ENCODE assay signal across 9 mouse cellular contexts in the genomic region with DNA sequence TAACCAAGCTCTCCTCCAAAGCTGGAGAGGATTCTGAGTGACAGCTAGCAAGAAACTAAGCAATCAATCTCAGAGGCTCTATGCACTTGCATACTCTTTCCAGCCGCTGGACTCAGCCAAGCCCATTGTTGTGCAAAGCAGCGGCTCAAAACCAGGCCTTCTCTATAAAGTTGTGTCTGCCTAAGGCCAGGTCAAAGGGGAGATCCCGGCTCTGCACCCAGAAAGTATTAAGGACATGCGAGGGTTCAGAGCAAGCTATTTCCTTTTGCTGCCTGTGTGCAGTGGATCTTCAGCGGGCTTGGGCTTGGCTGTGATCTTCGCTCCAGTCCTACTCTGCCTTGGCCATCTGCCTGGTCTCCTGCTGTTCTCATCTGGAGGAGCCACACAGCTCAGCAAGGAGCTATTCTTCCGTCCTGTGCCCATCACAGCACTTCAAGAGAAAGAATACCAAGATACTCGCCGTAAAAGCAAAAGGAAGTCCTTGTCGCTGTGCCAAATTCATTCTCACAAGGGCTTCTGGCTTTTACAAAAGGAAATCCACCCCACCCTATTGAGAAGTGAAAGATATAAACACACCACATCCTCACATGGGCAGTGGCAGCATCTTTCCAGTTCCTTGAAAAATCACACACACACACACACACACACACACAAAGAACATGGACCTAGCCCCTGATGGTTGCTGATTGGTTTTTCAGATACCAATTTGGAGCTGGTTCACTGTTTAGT.
DNase-seq lines count a peak whose midpoint lies in the region; ATAC-seq and TF ChIP-seq lines count a peak whose summit lies in the region.
"Had no signal": no experiment of that assay in that cellular context is flagged by ENCODE, and none has a peak within 500 bp of the region (broad histone marks: within the 10 kb centered on the region; RNA-seq: fewer than 3 reads in every experiment).

No protein-coding gene starts in this region.

- DNase-seq in MEL (ENCODE audit: low read depth, low spot score) (peak; percentile 34), liver (no peak)
- peak; percentile 51 to 65 for DNase-seq in adrenal gland, postnatal 36 days
- DNase-seq in forebrain, embryonic 14.5 days (ENCODE audit: low spot score), result peak; percentile 76
- DNase-seq in heart, postnatal 0 days (ENCODE audit: low spot score), result peak; percentile 33
- peak; percentile 79 to 85 for DNase-seq in kidney, postnatal 25 days
- DNase-seq in mesoderm, embryonic 11.5 days (ENCODE audit: low read depth, low spot score), result peak; percentile 43

- WGBS in forebrain, embryonic 14.5 days, result 1% methylated on average over 10 of the region's 10 CpGs
- 10% methylated on average over 10 of the region's 10 CpGs for WGBS in heart, postnatal 0 days
- WGBS in stomach, embryonic 15.5 days, result 22% methylated on average over 10 of the region's 10 CpGs

- TF ChIP-seq EP300 in MEL (IDR thresholded peaks at IDR 0.05; ENCODE audit: low read depth in 1 of 2, low read length in 2 of 2), result no peak
- no peak for TF ChIP-seq EP300 in heart, postnatal 0 days (IDR thresholded peaks at IDR 0.05; ENCODE audit: low read depth)

- H3K9me3 ChIP-seq in MEL (replicated peaks; ENCODE audit: insufficient read depth, low read length), result no peaks in the 10 kb centered on the region
- no peaks in the 10 kb centered on the region for H3K9me3 ChIP-seq in forebrain, embryonic 14.5 days (replicated peaks; ENCODE audit: control insufficient read depth, low read length)
- no peaks in the 10 kb centered on the region for H3K9me3 ChIP-seq in heart, postnatal 0 days (replicated peaks; ENCODE audit: control insufficient read depth, low read length)
- no peaks in the 10 kb centered on the region for H3K9me3 ChIP-seq in stomach, embryonic 15.5 days

- TF ChIP-seq CTCF in MEL (IDR thresholded peaks at IDR 0.05 in 2 of 3, conservative IDR thresholded peaks at IDR 0.05 in 1 of 3; ENCODE audit: control insufficient read depth in 1 of 3, insufficient read depth in 1 of 3, low read depth in 2 of 3, low read length in 3 of 3, poor library complexity in 1 of 3, severe bottlenecking in 1 of 3), result no peak
- TF ChIP-seq CTCF in heart, postnatal 0 days (IDR thresholded peaks at IDR 0.05; ENCODE audit: low read depth), result no peak

- H3K4me2 ChIP-seq in forebrain, embryonic 14.5 days (ENCODE audit: low read length), result peak overlapping the region; percentile 29
- peak overlapping the region; percentile 43 for H3K4me2 ChIP-seq in heart, postnatal 0 days (ENCODE audit: low read depth, low read length)
- H3K4me2 ChIP-seq in stomach, embryonic 15.5 days, result peak overlapping the region; percentile 17; the same call in 1 of the 2 replicates

- peaks cover 0 to 5% of the 10 kb centered on the region in 2 experiments; a peak in 2 of 4 replicates for H3K36me3 ChIP-seq in MEL (ENCODE audit: control insufficient read depth in 1 of 2, insufficient read depth in 2 of 2, low read length in 2 of 2)
- no peaks in the 10 kb centered on the region for H3K36me3 ChIP-seq in forebrain, embryonic 14.5 days (ENCODE audit: control insufficient read depth, insufficient read depth, low read length)
- no peaks in the 10 kb centered on the region for H3K36me3 ChIP-seq in heart, postnatal 0 days (replicated peaks; ENCODE audit: control insufficient read depth, insufficient read depth, low read length)
- H3K36me3 ChIP-seq in stomach, embryonic 15.5 days, result no peaks in the 10 kb centered on the region

- no peak for TF ChIP-seq POLR2A in MEL (IDR thresholded peaks at IDR 0.05; ENCODE audit: control insufficient read depth in 1 of 2, insufficient read depth in 1 of 2, low read depth in 1 of 2, low read length in 2 of 2, poor library complexity in 1 of 2)

- H3K9ac ChIP-seq in MEL (ENCODE audit: control insufficient read depth, low read depth, low read length, poor library complexity, severe bottlenecking), result no peak overlapping the region
- H3K9ac ChIP-seq in forebrain, embryonic 14.5 days (ENCODE audit: low read length), result no peak overlapping the region
- H3K9ac ChIP-seq in heart, postnatal 0 days (replicated peaks; ENCODE audit: low read depth, low read length), result no peak overlapping the region
- no peak overlapping the region for H3K9ac ChIP-seq in stomach, embryonic 15.5 days

- no peaks in the 10 kb centered on the region for H3K79me2 ChIP-seq in MEL (ENCODE audit: control insufficient read depth, insufficient read depth, low read length, poor library complexity)

- H3K27ac ChIP-seq in MEL (ENCODE audit: control insufficient read depth, low read depth, low read length), result no peak overlapping the region
- peak overlapping the region; percentile 3; the same call in 1 of the 2 replicates for H3K27ac ChIP-seq in forebrain, embryonic 14.5 days (ENCODE audit: low read depth, low read length)
- peak overlapping the region; percentile 36; the same call in 1 of the 2 replicates for H3K27ac ChIP-seq in heart, postnatal 0 days (ENCODE audit: low read depth)
- H3K27ac ChIP-seq in stomach, embryonic 15.5 days, result peak overlapping the region; percentile 74; the same call in 1 of the 2 replicates
- H3K27ac ChIP-seq: macrophage had no signal

- ATAC-seq in forebrain, embryonic 14.5 days, result peak; percentile 88
- ATAC-seq in heart, postnatal 0 days (ENCODE audit: insufficient read depth, low read depth), result peak; percentile 78
- peak; percentile 56; the same call in 1 of the 2 replicates for ATAC-seq in stomach, embryonic 15.5 days (ENCODE audit: insufficient read depth, low FRiP score, low read depth)

- no peak overlapping the region for H3K4me3 ChIP-seq in MEL (ENCODE audit: control insufficient read depth in 1 of 2, insufficient read depth in 1 of 2, low read depth in 2 of 2, low read length in 2 of 2)
- H3K4me3 ChIP-seq in forebrain, embryonic 14.5 days (ENCODE audit: low read depth, low read length), result no peak overlapping the region
- H3K4me3 ChIP-seq in heart, postnatal 0 days (ENCODE audit: low read depth, low read length), result 0 out of 2 replicates have a peak overlapping the region, but pooled peaks have one; percentile 15
- H3K4me3 ChIP-seq in stomach, embryonic 15.5 days (replicated peaks), result no peak overlapping the region

- no peak for TF ChIP-seq RAD21 in MEL (IDR thresholded peaks at IDR 0.05; ENCODE audit: low read depth, low read length)

- no peaks in the 10 kb centered on the region for H3K27me3 ChIP-seq in MEL (ENCODE audit: control insufficient read depth in 1 of 2, insufficient read depth in 2 of 2, low read length in 2 of 2)
- no peaks in the 10 kb centered on the region for H3K27me3 ChIP-seq in forebrain, embryonic 14.5 days (replicated peaks; ENCODE audit: control insufficient read depth, insufficient read depth, low read length)
- no peaks in the 10 kb centered on the region for H3K27me3 ChIP-seq in heart, postnatal 0 days (ENCODE audit: control insufficient read depth, insufficient read depth, low read length)
- H3K27me3 ChIP-seq in stomach, embryonic 15.5 days (replicated peaks), result no peaks in the 10 kb centered on the region

- peaks cover 3 to 14% of the 10 kb centered on the region in 2 experiments for H3K4me1 ChIP-seq in MEL (ENCODE audit: control insufficient read depth in 1 of 2, insufficient read depth in 2 of 2, low read length in 2 of 2)
- H3K4me1 ChIP-seq in forebrain, embryonic 14.5 days (ENCODE audit: control insufficient read depth, insufficient read depth, low read length), result peaks cover 6% of the 10 kb centered on the region
- peaks cover 15% of the 10 kb centered on the region for H3K4me1 ChIP-seq in heart, postnatal 0 days (ENCODE audit: control insufficient read depth, insufficient read depth)
- H3K4me1 ChIP-seq in stomach, embryonic 15.5 days, result peaks cover 9% of the 10 kb centered on the region

TF ChIP-seq in MEL, 35 proteins besides CTCF, POLR2A, EP300 and RAD21:
- TF ChIP-seq NELFE (IDR thresholded peaks at IDR 0.05; ENCODE audit: low read depth, low read length), result no peak
- no peak for TF ChIP-seq ZC3H11A (IDR thresholded peaks at IDR 0.05; ENCODE audit: low read depth, low read length)
- no peak for TF ChIP-seq GABPA (IDR thresholded peaks at IDR 0.05; ENCODE audit: low read depth, low read length)
- no peak for TF ChIP-seq MXI1 (IDR thresholded peaks at IDR 0.05; ENCODE audit: low read depth, low read length)
- TF ChIP-seq MAZ (IDR thresholded peaks at IDR 0.05; ENCODE audit: low read depth, low read length), result no peak
- TF ChIP-seq CHD1 (IDR thresholded peaks at IDR 0.05; ENCODE audit: low read depth, low read length), result no peak
- TF ChIP-seq MEF2A (IDR thresholded peaks at IDR 0.05; ENCODE audit: extremely low read depth, insufficient replicate concordance, low read depth, low read length, poor library complexity, severe bottlenecking), result no peak
- TF ChIP-seq CHD2 (IDR thresholded peaks at IDR 0.05; ENCODE audit: low read length), result no peak
- TF ChIP-seq UBTF (IDR thresholded peaks at IDR 0.05; ENCODE audit: borderline replicate concordance, insufficient read depth, low read depth, low read length), result no peak
- TF ChIP-seq MAFK (IDR thresholded peaks at IDR 0.05; ENCODE audit: borderline replicate concordance, low read depth, low read length), result no peak
- TF ChIP-seq RCOR1 (IDR thresholded peaks at IDR 0.05; ENCODE audit: low read depth, low read length), result no peak
- TF ChIP-seq JUND (IDR thresholded peaks at IDR 0.05; ENCODE audit: low read depth, low read length), result no peak
- no peak for TF ChIP-seq USF2 (IDR thresholded peaks at IDR 0.05; ENCODE audit: borderline replicate concordance in 1 of 2, insufficient read depth in 1 of 2, low read depth in 1 of 2, low read length in 2 of 2)
- no peak for TF ChIP-seq MAX (IDR thresholded peaks at IDR 0.05; ENCODE audit: low read length)
- no peak for TF ChIP-seq TBP (IDR thresholded peaks at IDR 0.05; ENCODE audit: low read depth, low read length)
- no peak for TF ChIP-seq ZKSCAN1 (IDR thresholded peaks at IDR 0.05; ENCODE audit: low read depth, low read length)
- TF ChIP-seq ZNF384 (IDR thresholded peaks at IDR 0.05; ENCODE audit: low read depth, low read length), result no peak
- TF ChIP-seq ELF1 (IDR thresholded peaks at IDR 0.05; ENCODE audit: low read depth, low read length), result no peak
- no peak for TF ChIP-seq NRF1 (IDR thresholded peaks at IDR 0.05; ENCODE audit: insufficient read depth, low read depth, low read length, poor library complexity, severe bottlenecking)
- no peak for TF ChIP-seq BHLHE40 (IDR thresholded peaks at IDR 0.05; ENCODE audit: borderline replicate concordance, low read depth, low read length)
TF ChIP-seq in MEL: peak in this region for 0.
